Mouse (Mus musculus): ENCODE results near the gene Commd1. TPM values are rescaled to one million over a fixed set of nuclear protein-coding genes. Genes with fewer than 3 reads are reported as not detected.

The Commd1 gene
- total and polyA plus RNA-seq, 3 experiments: 102 to 113 TPM; not detected in 1

DNA sequence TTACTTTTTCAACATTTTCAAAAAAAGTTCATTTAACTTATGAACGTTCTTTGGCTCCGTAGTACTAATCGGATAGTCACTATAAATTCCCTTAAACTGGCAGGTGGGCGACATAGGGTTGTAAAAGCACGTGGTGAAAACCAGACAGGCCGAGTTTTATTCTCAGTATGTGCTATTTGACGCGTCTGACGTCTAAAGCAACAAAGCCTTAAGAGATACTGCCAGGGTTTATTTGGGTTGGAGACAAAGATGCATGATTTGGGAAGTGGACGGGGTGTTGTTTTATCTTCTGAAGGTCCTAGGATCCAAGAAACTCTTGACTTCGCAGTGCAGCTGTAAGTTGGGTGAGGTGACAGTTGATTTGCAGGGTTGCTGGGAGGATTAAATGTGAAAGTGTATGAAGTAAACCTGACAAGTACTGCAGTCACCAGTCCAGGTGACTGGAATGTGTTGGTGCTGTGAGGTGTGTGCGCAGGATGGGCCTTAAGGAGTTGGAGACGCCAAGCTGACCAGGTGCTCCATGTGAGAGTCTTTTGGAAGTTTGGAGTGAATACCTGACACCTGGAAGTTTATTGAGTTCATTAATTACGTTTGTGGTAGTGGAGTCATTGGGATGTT lies 9.1 kb upstream of the Commd1 start (continued):
- no peak for TF ChIP-seq CTCF (IDR thresholded peaks at IDR 0.05 in 2 of 3, conservative IDR thresholded peaks at IDR 0.05 in 1 of 3; ENCODE audit: control insufficient read depth in 1 of 3, insufficient read depth in 1 of 3, low read depth in 2 of 3, low read length in 3 of 3, poor library complexity in 1 of 3, severe bottlenecking in 1 of 3)
- no peak for TF ChIP-seq TCF12 (IDR thresholded peaks at IDR 0.05; ENCODE audit: low read depth, low read length)
- TF ChIP-seq RAD21 (IDR thresholded peaks at IDR 0.05; ENCODE audit: low read depth, low read length): no peak
- TF ChIP-seq SIN3A (IDR thresholded peaks at IDR 0.05; ENCODE audit: low read length): peak; percentile 53; the same call in 1 of the 2 replicates
- no peak for TF ChIP-seq ELF1 (IDR thresholded peaks at IDR 0.05; ENCODE audit: low read depth, low read length)
- no peak for TF ChIP-seq SMC3 (IDR thresholded peaks at IDR 0.05; ENCODE audit: low read depth, low read length)
- peak; percentile 84 for TF ChIP-seq MXI1 (IDR thresholded peaks at IDR 0.05; ENCODE audit: low read depth, low read length)
- 0 out of 2 replicates have a peak, but pooled peaks have one; percentile 31 for TF ChIP-seq HCFC1 (IDR thresholded peaks at IDR 0.05; ENCODE audit: low read depth, low read length)
- no peak for TF ChIP-seq ZNF384 (IDR thresholded peaks at IDR 0.05; ENCODE audit: low read depth, low read length)
- TF ChIP-seq NELFE (IDR thresholded peaks at IDR 0.05; ENCODE audit: low read depth, low read length): no peak

DNA sequence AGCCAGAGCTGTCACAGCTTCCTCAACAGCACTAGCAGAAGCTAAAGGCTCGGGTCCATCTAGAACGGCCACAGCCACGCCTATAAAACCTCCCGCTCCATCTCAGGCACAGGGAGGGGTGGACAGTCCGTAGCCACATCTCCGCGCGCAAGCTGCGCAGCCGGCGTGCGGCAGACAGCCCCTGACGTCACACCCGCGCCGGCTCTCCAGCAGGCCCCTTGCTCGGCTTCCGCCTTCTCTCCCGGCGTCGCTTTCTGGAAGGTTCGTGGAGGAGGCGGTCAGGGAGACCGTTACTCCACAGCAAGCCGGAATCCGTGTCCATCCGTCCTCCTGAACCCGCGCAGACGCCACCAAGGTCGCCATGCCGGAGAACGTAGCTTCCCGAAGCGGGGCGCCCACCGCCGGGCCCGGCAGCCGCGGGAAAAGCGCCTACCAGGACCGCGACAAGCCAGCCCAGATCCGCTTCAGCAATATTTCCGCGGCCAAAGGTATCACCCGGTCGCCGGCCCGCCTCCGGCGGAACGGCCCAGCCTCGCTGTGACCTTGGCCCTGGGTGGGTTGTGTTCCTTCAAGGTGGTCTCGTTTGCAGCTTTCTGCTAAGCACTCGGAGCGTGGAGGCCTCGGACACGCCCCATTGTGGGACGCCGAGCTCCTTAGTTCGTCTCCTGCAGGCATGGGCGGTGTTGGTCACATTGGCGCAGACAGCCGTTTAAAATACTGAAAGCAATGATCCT lies 8.4 kb upstream of the Commd1 start, which contains the start of gene Cct4:
Gene Cct4, plus strand, starts transcription at position 127 of the 734 bp plus-strand sequence.
- peak within 1 kb of the TSS; percentile 96 for H3K9ac ChIP-seq (ENCODE audit: control insufficient read depth, low read depth, low read length, poor library complexity, severe bottlenecking)
- peak within 1 kb of the TSS; percentile 85 to 96 for H3K4me3 ChIP-seq (ENCODE audit: control insufficient read depth in 1 of 2, insufficient read depth in 1 of 2, low read depth in 2 of 2, low read length in 2 of 2)
- DNase-seq (ENCODE audit: low read depth, low spot score): peak; percentile 96
- peaks cover 5 to 6% of the 10 kb centered on the region in 2 experiments; a peak in 2 of 4 replicates for H3K4me1 ChIP-seq (ENCODE audit: control insufficient read depth in 1 of 2, insufficient read depth in 2 of 2, low read length in 2 of 2)
- H3K79me2 ChIP-seq (ENCODE audit: control insufficient read depth, insufficient read depth, low read length, poor library complexity): peaks cover 37% of the 10 kb centered on the region
- no peaks in the 10 kb centered on the region for H3K27me3 ChIP-seq (ENCODE audit: control insufficient read depth in 1 of 2, insufficient read depth in 2 of 2, low read length in 2 of 2)
- H3K27ac ChIP-seq (ENCODE audit: control insufficient read depth, low read depth, low read length): peak within 1 kb of the TSS; percentile 75
- H3K9me3 ChIP-seq (replicated peaks; ENCODE audit: insufficient read depth, low read length): no peaks in the 10 kb centered on the region
- H3K36me3 ChIP-seq (ENCODE audit: control insufficient read depth in 1 of 2, insufficient read depth in 2 of 2, low read length in 2 of 2): peaks cover 28 to 35% of the 10 kb centered on the region in 2 experiments
- TF ChIP-seq SIN3A (IDR thresholded peaks at IDR 0.05; ENCODE audit: low read length): peak; percentile 97
- peak; percentile 95 to 98 for TF ChIP-seq POLR2A (IDR thresholded peaks at IDR 0.05; ENCODE audit: control insufficient read depth in 1 of 2, insufficient read depth in 1 of 2, low read depth in 1 of 2, low read length in 2 of 2, poor library complexity in 1 of 2)
- peak; percentile 87; the same call in 1 of the 2 replicates for TF ChIP-seq MYC (IDR thresholded peaks at IDR 0.05; ENCODE audit: low read depth, low read length)
- no peak for TF ChIP-seq USF1 (IDR thresholded peaks at IDR 0.05; ENCODE audit: low read depth, low read length)
- no peak for TF ChIP-seq SMC3 (IDR thresholded peaks at IDR 0.05; ENCODE audit: low read depth, low read length)
- TF ChIP-seq ZKSCAN1 (IDR thresholded peaks at IDR 0.05; ENCODE audit: low read depth, low read length): no peak
- TF ChIP-seq MYB (IDR thresholded peaks at IDR 0.05; ENCODE audit: low read depth, low read length): no peak
- TF ChIP-seq EP300 (IDR thresholded peaks at IDR 0.05; ENCODE audit: low read depth in 1 of 2, low read length in 2 of 2): no peak
- no peak; the same call in 1 of the 2 replicates for TF ChIP-seq UBTF (IDR thresholded peaks at IDR 0.05; ENCODE audit: borderline replicate concordance, insufficient read depth, low read depth, low read length)
- TF ChIP-seq USF2 (IDR thresholded peaks at IDR 0.05; ENCODE audit: borderline replicate concordance in 1 of 2, insufficient read depth in 1 of 2, low read depth in 1 of 2, low read length in 2 of 2): no peak
- TF ChIP-seq TAL1 (IDR thresholded peaks at IDR 0.05; ENCODE audit: low read length): no peak
- peak; percentile 91 for TF ChIP-seq MAX (IDR thresholded peaks at IDR 0.05; ENCODE audit: low read length)
- TF ChIP-seq POLR2AphosphoS2 (IDR thresholded peaks at IDR 0.05; ENCODE audit: low read length): peak; percentile 96; the same call in 1 of the 2 replicates
- TF ChIP-seq MAZ (IDR thresholded peaks at IDR 0.05; ENCODE audit: low read depth, low read length): no peak
- TF ChIP-seq POLR2AphosphoS5 (IDR thresholded peaks at IDR 0.05; ENCODE audit: borderline replicate concordance, low read depth, low read length): peak; percentile 62; the same call in 1 of the 2 replicates
- peak; percentile 69 for TF ChIP-seq NRF1 (IDR thresholded peaks at IDR 0.05; ENCODE audit: insufficient read depth, low read depth, low read length, poor library complexity, severe bottlenecking)
- TF ChIP-seq JUND (IDR thresholded peaks at IDR 0.05; ENCODE audit: low read depth, low read length): no peak
- TF ChIP-seq BHLHE40 (IDR thresholded peaks at IDR 0.05; ENCODE audit: borderline replicate concordance, low read depth, low read length): no peak
- TF ChIP-seq ZC3H11A (IDR thresholded peaks at IDR 0.05; ENCODE audit: low read depth, low read length): no peak
- TF ChIP-seq RCOR1 (IDR thresholded peaks at IDR 0.05; ENCODE audit: low read depth, low read length): no peak
- no peak for TF ChIP-seq CHD2 (IDR thresholded peaks at IDR 0.05; ENCODE audit: low read length)
- TF ChIP-seq CHD1 (IDR thresholded peaks at IDR 0.05; ENCODE audit: low read depth, low read length): no peak; the same call in 1 of the 2 replicates
- no peak for TF ChIP-seq E2F4 (IDR thresholded peaks at IDR 0.05; ENCODE audit: borderline replicate concordance, low read depth, low read length)
- peak; percentile 97 for TF ChIP-seq HCFC1 (IDR thresholded peaks at IDR 0.05; ENCODE audit: low read depth, low read length)
- TF ChIP-seq MXI1 (IDR thresholded peaks at IDR 0.05; ENCODE audit: low read depth, low read length): peak; percentile 96
- TF ChIP-seq ELF1 (IDR thresholded peaks at IDR 0.05; ENCODE audit: low read depth, low read length): peak; percentile 97
- peak; percentile 100 for TF ChIP-seq NELFE (IDR thresholded peaks at IDR 0.05; ENCODE audit: low read depth, low read length)
